Mouse (Mus musculus) limb, embryonic 15.5 days (tissue): ENCODE data around the gene Olfr644. TPM values are rescaled to one million over a fixed set of nuclear protein-coding genes. Genes with fewer than 3 reads are reported as not detected.

Source experiments
- ATAC-seq: fragments of 200-750 bp; cut with Nextera tagmentation; 2 replicates; pipeline ENCODE4 v1.8.0; 2017; ENCODE audit warnings: low read depth, moderate TSS enrichment; ENCODE audit not compliant: insufficient number of reproducible peaks, low FRiP score, low TSS enrichment
- H3K27ac ChIP-seq: fragments of 300-500 bp; sonication (generic); 2 replicates; pipeline ENCODE4 v1.5.1; 2015; ENCODE audit warnings: moderate library complexity, mild to moderate bottlenecking, inconsistent platforms
- H3K27me3 ChIP-seq: fragments of 300-500 bp; sonication (generic); 2 replicates; pipeline ENCODE4 v1.6.1; 2015; ENCODE audit warnings: inconsistent platforms
- H3K36me3 ChIP-seq: fragments of 300-500 bp; sonication (generic); 2 replicates; pipeline ENCODE4 v1.6.1; 2015; ENCODE audit warnings: inconsistent platforms
- H3K4me1 ChIP-seq: fragments of 300-500 bp; sonication (generic); 2 replicates; pipeline ENCODE4 v1.6.1; 2015; ENCODE audit warnings: inconsistent platforms
- H3K4me2 ChIP-seq: fragments of 300-500 bp; sonication (generic); 2 replicates; pipeline ENCODE4 v1.6.1; 2015; ENCODE audit warnings: mild to moderate bottlenecking, inconsistent platforms
- H3K4me3 ChIP-seq: fragments of 300-500 bp; sonication (generic); 2 replicates; pipeline ENCODE4 v1.5.1; 2015; ENCODE audit warnings: mild to moderate bottlenecking, inconsistent platforms
- H3K9ac ChIP-seq: fragments of 300-500 bp; sonication (generic); 2 replicates; pipeline ENCODE4 v1.6.1; 2015; ENCODE audit warnings: inconsistent platforms
- H3K9me3 ChIP-seq: fragments of 300-500 bp; sonication (generic); 2 replicates; pipeline ENCODE4 v1.6.1; 2016; ENCODE audit warnings: inconsistent platforms
- WGBS: fragments of 180-500 bp; shearing (Covaris S2); methylation state at CpG from one replicate; pipeline ENCODE4 v1.1.7; 2015; 5-methylcytosine and 5-hydroxymethylcytosine counted together
- polyA plus RNA-seq: library from polyadenylated mRNA; unstranded; fragments of >200 nt; fragmentation: Nextera tagmentation; extraction: Ambion mirVana; gene quantifications from 2 replicates; pipeline ENCODE4 v1.2.1, GENCODE M21; 2015

Olfr644 gene
- polyA plus RNA-seq, 1 experiment from 2014 or later: not detected

- Histone ChIP-seq H3K27ac (no peak overlapping the region), H3K4me2 (no peak overlapping the region), H3K4me1 (no peaks in the 10 kb centered on the region), H3K4me3 (no peak overlapping the region), H3K9ac (no peak overlapping the region), H3K9me3 (no peaks in the 10 kb centered on the region), H3K27me3 (no peaks in the 10 kb centered on the region), H3K36me3 (no peaks in the 10 kb centered on the region)
- ATAC-seq: no peak
- 82% methylated on average over 1 of the region's 1 CpGs for WGBS
These were observed 52.7 kb downstream of the Olfr644 start for GRCm38 (mm10) chr7:104018953-104019352.

GRCm38 (mm10) chr7:104017203-104017602, 54.5 kb downstream of the Olfr644 start, which contains the start of gene Olfr639:
TSS of gene Olfr639 (minus strand) at chr7:104017303.
- no peak for ATAC-seq
- H3K27ac ChIP-seq: no peak within 1 kb of the TSS
- H3K4me3 ChIP-seq: no peak within 1 kb of the TSS
- H3K4me2 ChIP-seq: no peak within 1 kb of the TSS
- no peaks in the 10 kb centered on the region for H3K9me3 ChIP-seq
- H3K9ac ChIP-seq: no peak within 1 kb of the TSS
- no peaks in the 10 kb centered on the region for H3K36me3 ChIP-seq
- H3K27me3 ChIP-seq: no peaks in the 10 kb centered on the region
- H3K4me1 ChIP-seq: no peaks in the 10 kb centered on the region

Other genes starting within 250 kb of the Olfr644 start
- 10,346 and 10,923 TPM in 2 replicates for gene Hbb-bs, start 243.8 kb downstream of the Olfr644 start, polyA plus RNA-seq
- not detected in 2 replicates for gene Hbb-bh2, start 231.3 kb downstream of the Olfr644 start, polyA plus RNA-seq
- gene Hbb-bh1, start 228.7 kb downstream of the Olfr644 start, polyA plus RNA-seq: 3.2 and 5.3 TPM in 2 replicates
- 236 and 533 TPM in 2 replicates for gene Hbb-y, start 218.7 kb downstream of the Olfr644 start, polyA plus RNA-seq
- gene Olfr66, start 185.6 kb downstream of the Olfr644 start, polyA plus RNA-seq: not detected in 2 replicates
- not detected in 2 replicates for gene Olfr64, start 177.4 kb downstream of the Olfr644 start, polyA plus RNA-seq
- gene Olfr65, start 168.4 kb downstream of the Olfr644 start, polyA plus RNA-seq: not detected in 2 replicates
- gene Olfr631, start 143.0 kb downstream of the Olfr644 start, polyA plus RNA-seq: not detected in 2 replicates
- gene Olfr632, start 137.5 kb downstream of the Olfr644 start, polyA plus RNA-seq: not detected in 2 replicates
- not detected in 2 replicates for gene Olfr633, start 127.4 kb downstream of the Olfr644 start, polyA plus RNA-seq
- not detected in 2 replicates for gene Olfr635, start 100.7 kb downstream of the Olfr644 start, polyA plus RNA-seq
- gene Olfr638, start 73.1 kb downstream of the Olfr644 start, polyA plus RNA-seq: not detected in 2 replicates
- not detected in 2 replicates for gene Olfr639, start 54.6 kb downstream of the Olfr644 start, polyA plus RNA-seq
- gene Olfr640, start 46.3 kb downstream of the Olfr644 start, polyA plus RNA-seq: not detected in 2 replicates
- not detected in 2 replicates for gene Olfr641, start 36.4 kb downstream of the Olfr644 start, polyA plus RNA-seq
- gene Olfr642, start 19.2 kb downstream of the Olfr644 start, polyA plus RNA-seq: not detected in 2 replicates
- gene 4930516K23Rik, start 10.4 kb downstream of the Olfr644 start, polyA plus RNA-seq: not detected in 2 replicates
- gene Olfr645, start 13.6 kb upstream of the Olfr644 start, polyA plus RNA-seq: not detected in 2 replicates
- gene Olfr646, start 33.0 kb upstream of the Olfr644 start, polyA plus RNA-seq: not detected in 2 replicates
- gene Ubqln5, start 58.0 kb upstream of the Olfr644 start, polyA plus RNA-seq: not detected in 2 replicates
- gene Olfr643, start 65.5 kb upstream of the Olfr644 start, polyA plus RNA-seq: not detected in 2 replicates
- not detected in 2 replicates for gene Ubqln3, start 71.4 kb upstream of the Olfr644 start, polyA plus RNA-seq
- not detected in 2 replicates for gene Ubqlnl, start 78.7 kb upstream of the Olfr644 start, polyA plus RNA-seq
- not detected in 2 replicates for gene Olfm5, start 93.0 kb upstream of the Olfr644 start, polyA plus RNA-seq
- 0.11 and 0.24 TPM in 2 replicates for gene Olfr648, start 111.5 kb upstream of the Olfr644 start, polyA plus RNA-seq
- not detected in 2 replicates for gene Olfr649, start 124.1 kb upstream of the Olfr644 start, polyA plus RNA-seq
- gene Trim6, start 146.9 kb upstream of the Olfr644 start, polyA plus RNA-seq: 0.50 and 0.61 TPM in 2 replicates
- gene Trim34a, start 172.6 kb upstream of the Olfr644 start, polyA plus RNA-seq: 1.8 and 1.9 TPM in 2 replicates
- gene Trim5, start 216.2 kb upstream of the Olfr644 start, polyA plus RNA-seq: 0.26 and 0.37 TPM in 2 replicates
- gene Trim12a, start 243.6 kb upstream of the Olfr644 start, polyA plus RNA-seq: 5.7 and 6.1 TPM in 2 replicates